Comparison of ENCODE assay signal across 22 mouse cellular contexts in genomic region chr8:97733338-97733737, GRCm38 (mm10).
DNase-seq lines count a peak whose midpoint lies in the region; ATAC-seq and TF ChIP-seq lines count a peak whose summit lies in the region.
"Had no signal": no experiment of that assay in that cellular context is flagged by ENCODE, and none has a peak within 500 bp of the region (broad histone marks: within the 10 kb centered on the region; RNA-seq: fewer than 3 reads in every experiment).

No protein-coding gene starts in this region.

- no peaks in the 10 kb centered on the region for H3K27me3 ChIP-seq in hindbrain, embryonic 14.5 days (ENCODE audit: control insufficient read depth, insufficient read depth, low read length)
- H3K27me3 ChIP-seq in hindbrain, embryonic 13.5 days = no peaks in the 10 kb centered on the region
- no peaks in the 10 kb centered on the region for H3K27me3 ChIP-seq in forebrain, embryonic 16.5 days (replicated peaks; ENCODE audit: control insufficient read depth, insufficient read depth, low read length)
- H3K27me3 ChIP-seq: embryonic facial prominence, embryonic 15.5 days; hindbrain, embryonic 15.5 days; kidney, embryonic 15.5 days; limb, embryonic 12.5 days; liver, embryonic 15.5 days; Patski; stomach, embryonic 15.5 days had no signal

- no peak overlapping the region for H3K27ac ChIP-seq in hindbrain, embryonic 14.5 days
- no peak overlapping the region for H3K27ac ChIP-seq in hindbrain, embryonic 13.5 days
- H3K27ac ChIP-seq in forebrain, embryonic 16.5 days (ENCODE audit: low read length) = no peak overlapping the region
- H3K27ac ChIP-seq: embryonic facial prominence, embryonic 15.5 days; heart, embryonic 10.5 days; hindbrain, embryonic 15.5 days; kidney, embryonic 15.5 days; limb, embryonic 12.5 days; liver, embryonic 15.5 days; macrophage; stomach, embryonic 15.5 days had no signal

- no peaks in the 10 kb centered on the region for H3K36me3 ChIP-seq in hindbrain, embryonic 14.5 days (replicated peaks; ENCODE audit: control insufficient read depth, insufficient read depth)
- H3K36me3 ChIP-seq in hindbrain, embryonic 13.5 days = no peaks in the 10 kb centered on the region
- H3K36me3 ChIP-seq in forebrain, embryonic 16.5 days (ENCODE audit: control insufficient read depth, insufficient read depth) = no peaks in the 10 kb centered on the region
- H3K36me3 ChIP-seq: embryonic facial prominence, embryonic 15.5 days; heart, embryonic 10.5 days; hindbrain, embryonic 15.5 days; kidney, embryonic 15.5 days; limb, embryonic 12.5 days; liver, embryonic 15.5 days; stomach, embryonic 15.5 days had no signal

- no peaks in the 10 kb centered on the region for H3K4me1 ChIP-seq in hindbrain, embryonic 14.5 days (replicated peaks; ENCODE audit: control insufficient read depth, insufficient read depth, low read length)
- H3K4me1 ChIP-seq in hindbrain, embryonic 13.5 days (replicated peaks) = no peaks in the 10 kb centered on the region
- no peaks in the 10 kb centered on the region for H3K4me1 ChIP-seq in lung, adult 2 months (ENCODE audit: control insufficient read depth, insufficient read depth, low read length)
- no peaks in the 10 kb centered on the region for H3K4me1 ChIP-seq in forebrain, embryonic 16.5 days (replicated peaks; ENCODE audit: control insufficient read depth, insufficient read depth, low read length)
- H3K4me1 ChIP-seq: embryonic facial prominence, embryonic 15.5 days; heart, embryonic 10.5 days; hindbrain, embryonic 15.5 days; kidney, embryonic 15.5 days; limb, embryonic 12.5 days; liver, embryonic 15.5 days; stomach, embryonic 15.5 days had no signal

- no peaks in the 10 kb centered on the region for H3K9me3 ChIP-seq in hindbrain, embryonic 14.5 days (ENCODE audit: control insufficient read depth, low read length)
- H3K9me3 ChIP-seq in hindbrain, embryonic 13.5 days = no peaks in the 10 kb centered on the region
- H3K9me3 ChIP-seq in forebrain, embryonic 16.5 days (ENCODE audit: control insufficient read depth, low read length) = no peaks in the 10 kb centered on the region
- H3K9me3 ChIP-seq: embryonic facial prominence, embryonic 15.5 days; heart, embryonic 10.5 days; hindbrain, embryonic 15.5 days; kidney, embryonic 15.5 days; limb, embryonic 12.5 days; liver, embryonic 15.5 days; stomach, embryonic 15.5 days had no signal

- no peak for ATAC-seq in hindbrain, embryonic 14.5 days (ENCODE audit: low FRiP score)
- no peak for ATAC-seq in hindbrain, embryonic 13.5 days (ENCODE audit: low FRiP score)
- peak; percentile 59 for ATAC-seq in forebrain, embryonic 16.5 days
- ATAC-seq: intestine, embryonic 16.5 days; Patski had no signal

- peak; percentile 22 for DNase-seq in hindbrain, embryonic 14.5 days (ENCODE audit: low spot score)
- DNase-seq in lung, postnatal 25 days (ENCODE audit: low spot score) = peak; percentile 6
- DNase-seq in lung, adult 2 months = no peak
- peak; percentile 24 for DNase-seq in layer of hippocampus, adult 9-10 months (ENCODE audit: low spot score)
- DNase-seq in gastrocnemius, postnatal 25 days = no peak
- DNase-seq: cerebellum, postnatal 14 days; embryo, embryonic 11 days; gastrocnemius, postnatal 36 days; heart, postnatal 14 days had no signal

- H3K4me3 ChIP-seq in hindbrain, embryonic 14.5 days (replicated peaks; ENCODE audit: low read length) = no peak overlapping the region
- H3K4me3 ChIP-seq in hindbrain, embryonic 13.5 days = no peak overlapping the region
- H3K4me3 ChIP-seq in lung, adult 2 months (replicated peaks; ENCODE audit: extremely low read depth, low read depth, low read length) = no peak overlapping the region
- no peak overlapping the region for H3K4me3 ChIP-seq in forebrain, embryonic 16.5 days (replicated peaks; ENCODE audit: low read length)
- H3K4me3 ChIP-seq: embryonic facial prominence, embryonic 15.5 days; heart, embryonic 10.5 days; hindbrain, embryonic 15.5 days; kidney, embryonic 15.5 days; limb, embryonic 12.5 days; liver, embryonic 15.5 days; stomach, embryonic 15.5 days had no signal

- H3K4me2 ChIP-seq in hindbrain, embryonic 14.5 days (replicated peaks) = no peak overlapping the region
- no peak overlapping the region for H3K4me2 ChIP-seq in hindbrain, embryonic 13.5 days
- H3K4me2 ChIP-seq in forebrain, embryonic 16.5 days (ENCODE audit: low read length) = no peak overlapping the region
- H3K4me2 ChIP-seq: embryonic facial prominence, embryonic 15.5 days; hindbrain, embryonic 15.5 days; kidney, embryonic 15.5 days; limb, embryonic 12.5 days; liver, embryonic 15.5 days; midbrain, embryonic 11.5 days; stomach, embryonic 15.5 days had no signal

- H3K9ac ChIP-seq in hindbrain, embryonic 14.5 days = no peak overlapping the region
- no peak overlapping the region for H3K9ac ChIP-seq in hindbrain, embryonic 13.5 days
- no peak overlapping the region for H3K9ac ChIP-seq in forebrain, embryonic 16.5 days (replicated peaks; ENCODE audit: low read depth, low read length)
- H3K9ac ChIP-seq: embryonic facial prominence, embryonic 15.5 days; hindbrain, embryonic 15.5 days; kidney, embryonic 15.5 days; limb, embryonic 12.5 days; liver, embryonic 15.5 days; stomach, embryonic 15.5 days had no signal

- no peak for TF ChIP-seq CTCF in lung, adult 2 months (IDR thresholded peaks at IDR 0.05; ENCODE audit: insufficient read depth, low read length)

- TF ChIP-seq POLR2A in lung, adult 2 months (IDR thresholded peaks at IDR 0.05; ENCODE audit: borderline replicate concordance, extremely low read depth, low read depth, low read length) = no peak

- WGBS in hindbrain, embryonic 14.5 days = 82% methylated on average over 3 of the region's 3 CpGs
- WGBS in hindbrain, embryonic 13.5 days = 78% methylated on average over 3 of the region's 3 CpGs
- 66% methylated on average over 3 of the region's 3 CpGs for WGBS in lung, adult 2 months
- 61% methylated on average over 3 of the region's 3 CpGs for WGBS in forebrain, embryonic 16.5 days

Comparison
In these comparisons a context has a peak if more than half of its experiments do, and no peak if none do; other contexts are left out.
1. DNase-seq: peak in hindbrain, embryonic 14.5 days (single experiment), lung, postnatal 25 days (single experiment) and layer of hippocampus, adult 9-10 months (single experiment); none in lung, adult 2 months (single experiment) and gastrocnemius, postnatal 25 days (single experiment).